Mouse (Mus musculus) embryo, embryonic 10 days (tissue): ENCODE measurements around the gene Senp2.
"Not testable (repeated sequence)": the region's sequence is repeated elsewhere in the genome, so short reads cannot be mapped to it uniquely, and the experiment has no call there.

Source experiments
- DNase-seq: peaks from one replicate; pipeline ENCODE4 v3.0.0-alpha.2; 2015; ENCODE audit warnings: low spot score

The Senp2 gene

GRCm38 (mm10) chr16:22009099-22009584, at the start of gene Senp2:
Senp2 (plus strand) TSS chr16:22009484.
- DNase-seq: peak; percentile 100

GRCm38 (mm10) chr16:21965576-21965975, 43.7 kb upstream of the Senp2 start:
- no peak for DNase-seq

- no peak for DNase-seq
These were observed 39.4 kb upstream of the Senp2 start for GRCm38 (mm10) chr16:21969874-21970273.

GRCm38 (mm10) chr16:21970536-21970935, 38.7 kb upstream of the Senp2 start:
- DNase-seq: no peak

GRCm38 (mm10) chr16:21971446-21971845, 37.8 kb upstream of the Senp2 start:
- DNase-seq: no peak

- DNase-seq: peak; percentile 32
These were observed 33.1 kb upstream of the Senp2 start for GRCm38 (mm10) chr16:21976203-21976602.

GRCm38 (mm10) chr16:21977347-21977746, 31.9 kb upstream of the Senp2 start:
- DNase-seq: no peak

- no peak for DNase-seq
These were observed 26.1 kb upstream of the Senp2 start for GRCm38 (mm10) chr16:21983146-21983545.

- DNase-seq: no peak
These were observed 25.7 kb upstream of the Senp2 start for GRCm38 (mm10) chr16:21983581-21983980.

- no peak for DNase-seq
These were observed 25.2 kb upstream of the Senp2 start for GRCm38 (mm10) chr16:21984091-21984490.

GRCm38 (mm10) chr16:21986191-21986590, 23.1 kb upstream of the Senp2 start:
- no peak for DNase-seq

- no peak for DNase-seq
These were observed 21.3 kb upstream of the Senp2 start for GRCm38 (mm10) chr16:21987956-21988355.

GRCm38 (mm10) chr16:21990893-21991292, 18.4 kb upstream of the Senp2 start:
- DNase-seq: not testable (repeated sequence)

- no peak for DNase-seq
These were observed 17.5 kb upstream of the Senp2 start for GRCm38 (mm10) chr16:21991774-21992173.

- peak; percentile 41 for DNase-seq
These were observed 14.0 kb upstream of the Senp2 start, which contains the start of gene Liph for GRCm38 (mm10) chr16:21995304-21995703. Liph (minus strand) TSS chr16:21995663.

GRCm38 (mm10) chr16:21996402-21996801, 12.9 kb upstream of the Senp2 start:
- DNase-seq: no peak

- DNase-seq: peak; percentile 13
These were observed 12.2 kb upstream of the Senp2 start for GRCm38 (mm10) chr16:21996881-21997641.

- no peak for DNase-seq
These were observed 11.2 kb upstream of the Senp2 start for GRCm38 (mm10) chr16:21998061-21998460.

- no peak for DNase-seq
These were observed 9.2 kb upstream of the Senp2 start for GRCm38 (mm10) chr16:21999941-22000690.

GRCm38 (mm10) chr16:22001172-22001571, 8.1 kb upstream of the Senp2 start:
- DNase-seq: no peak

- no peak for DNase-seq
These were observed 7.7 kb upstream of the Senp2 start for GRCm38 (mm10) chr16:22001606-22002005.

- no peak for DNase-seq
These were observed 312 bp downstream of the Senp2 start for GRCm38 (mm10) chr16:22009596-22009995.

- no peak for DNase-seq
These were observed 6.3 kb downstream of the Senp2 start for GRCm38 (mm10) chr16:22015569-22015968.
